Mouse (Mus musculus) embryonic fibroblast, embryonic 13.5 days (primary cell): Measurements from ENCODE around the gene Scube2.

Experiments used
- CTCF ChIP-seq: IDR thresholded peaks from 2 replicates; pipeline ENCODE4 v1.5.1; 2011; ENCODE audit warnings: mild to moderate bottlenecking, control low read depth, low read length, moderate library complexity, borderline replicate concordance; ENCODE audit not compliant: insufficient read depth
- POLR2A ChIP-seq: IDR thresholded peaks from 2 replicates; pipeline ENCODE4 v1.6.1; 2011; ENCODE audit warnings: low read depth, mild to moderate bottlenecking, control low read depth, low read length, moderate library complexity

GRCm38 (mm10) chr7:109825293-109825692 is 40.2 kb downstream of the Scube2 start:
- TF ChIP-seq CTCF (no peak), POLR2A (no peak)
